ENCODE assay signal across 1 mouse cellular context in genomic region chr19:6853903-6854302, GRCm38 (mm10).
TF ChIP-seq lines count a peak whose summit lies in the region.

No protein-coding gene starts in this region.

TF ChIP-seq in MEL, 35 proteins besides CTCF, POLR2A, EP300 and RAD21 (continued from another document):
- no peak for TF ChIP-seq ZKSCAN1 (IDR thresholded peaks at IDR 0.05; ENCODE audit: low read depth, low read length)
- TF ChIP-seq TCF12 (IDR thresholded peaks at IDR 0.05; ENCODE audit: low read depth, low read length): no peak
